Mouse (Mus musculus) heart, postnatal 0 days (tissue): Measurements from ENCODE around the gene Dnah17. TPM values are rescaled to one million over a fixed set of nuclear protein-coding genes. Genes with fewer than 3 reads are reported as not detected.

Source experiments
- ATAC-seq: fragments of 200-750 bp; cut with Nextera tagmentation; 2 replicates; pipeline ENCODE4 v1.8.0; 2017; ENCODE audit warnings: low read depth, moderate number of reproducible peaks, moderate library complexity; ENCODE audit not compliant: insufficient read depth
- DNase-seq: peaks from one replicate; pipeline ENCODE4 v3.0.0-alpha.2; 2016; ENCODE audit warnings: low spot score
- H3K27ac ChIP-seq: fragments of 300-500 bp; sonication (generic); 2 replicates; pipeline ENCODE4 v1.5.1; 2014; ENCODE audit warnings: low read depth, mild to moderate bottlenecking
- H3K27me3 ChIP-seq: fragments of 300-500 bp; sonication (generic); 2 replicates; pipeline ENCODE4 v1.6.1; 2014; ENCODE audit warnings: low read length, mixed read lengths; ENCODE audit not compliant: control insufficient read depth, insufficient read depth
- H3K36me3 ChIP-seq: fragments of 300-500 bp; sonication (generic); replicated peaks from 2 replicates; pipeline ENCODE4 v1.6.1; 2014; ENCODE audit warnings: low read length, mixed read lengths; ENCODE audit not compliant: control insufficient read depth, insufficient read depth
- H3K4me1 ChIP-seq: fragments of 300-500 bp; sonication (generic); 2 replicates; pipeline ENCODE4 v1.6.1; 2014; ENCODE audit warnings: antibody characterized with exemption; ENCODE audit not compliant: control insufficient read depth, insufficient read depth
- H3K4me2 ChIP-seq: fragments of 300-500 bp; sonication (generic); 2 replicates; pipeline ENCODE4 v1.6.1; 2014; ENCODE audit warnings: low read depth, mild to moderate bottlenecking, low read length, moderate library complexity
- H3K4me3 ChIP-seq: fragments of 300-500 bp; sonication (generic); 2 replicates; pipeline ENCODE4 v1.5.1; 2014; ENCODE audit warnings: low read depth, low read length
- H3K9ac ChIP-seq: fragments of 300-500 bp; sonication (generic); replicated peaks from 2 replicates; pipeline ENCODE4 v1.6.1; 2014; ENCODE audit warnings: low read depth, low read length, mixed read lengths
- H3K9me3 ChIP-seq: fragments of 300-500 bp; sonication (generic); replicated peaks from 2 replicates; pipeline ENCODE4 v1.6.1; 2016; ENCODE audit warnings: low read length; ENCODE audit not compliant: control insufficient read depth
- CTCF ChIP-seq: IDR thresholded peaks from 2 replicates; pipeline ENCODE4 v1.5.1; 2016; ENCODE audit warnings: antibody characterized with exemption, control low read depth, low read depth
- EP300 ChIP-seq: IDR thresholded peaks from 2 replicates; pipeline ENCODE4 v1.6.1; 2016; ENCODE audit warnings: antibody characterized with exemption, low read depth
- WGBS: fragments of 180-500 bp; shearing (Covaris S2); extraction: QIAGEN DNeasy Blood & Tissue Kit; methylation state at CpG from one replicate; pipeline ENCODE4 v1.1.7; 2014; 5-methylcytosine and 5-hydroxymethylcytosine counted together
- polyA plus RNA-seq: library from polyadenylated mRNA; unstranded; fragments of >200 nt; fragmentation: Nextera tagmentation; extraction: Ambion mirVana; gene quantifications from 2 replicates; pipeline ENCODE4 v1.2.1, GENCODE M21; 2015
- total RNA-seq: library from RNA; depleted of rRNA; stranded (reverse); fragments of >200 nt; gene quantifications from 2 replicates; pipeline ENCODE4 v1.2.3, GENCODE M21; 2014; ENCODE audit warnings: low replicate concordance

Gene Dnah17
- total and polyA plus RNA-seq, 2 experiments from 2014 or later: 0.04 TPM; not detected in 1

GRCm38 (mm10) chr11:118101133-118101532 is 29.3 kb downstream of the Dnah17 start:
- 42% methylated on average over 9 of the region's 9 CpGs for WGBS
- no peaks in the 10 kb centered on the region for H3K27me3 ChIP-seq
- no peak overlapping the region for H3K4me2 ChIP-seq
- no peak overlapping the region for H3K9ac ChIP-seq
- no peaks in the 10 kb centered on the region for H3K4me1 ChIP-seq
- H3K4me3 ChIP-seq: no peak overlapping the region
- DNase-seq (no peak), ATAC-seq (no peak)
- H3K36me3 ChIP-seq: no peaks in the 10 kb centered on the region
- no peak for TF ChIP-seq EP300
- TF ChIP-seq CTCF: no peak
- H3K9me3 ChIP-seq: no peaks in the 10 kb centered on the region
- H3K27ac ChIP-seq: no peak overlapping the region

GRCm38 (mm10) chr11:118096736-118097135 is 33.7 kb downstream of the Dnah17 start:
- H3K27ac ChIP-seq: no peak overlapping the region
- no peaks in the 10 kb centered on the region for H3K27me3 ChIP-seq
- no peak overlapping the region for H3K9ac ChIP-seq
- no peaks in the 10 kb centered on the region for H3K36me3 ChIP-seq
- H3K4me1 ChIP-seq: no peaks in the 10 kb centered on the region
- no peak for TF ChIP-seq CTCF
- no peak for TF ChIP-seq EP300
- ATAC-seq (no peak), DNase-seq (no peak)
- H3K9me3 ChIP-seq: no peaks in the 10 kb centered on the region
- no peak overlapping the region for H3K4me3 ChIP-seq
- 31% methylated on average over 2 of the region's 2 CpGs for WGBS
- no peak overlapping the region for H3K4me2 ChIP-seq

- no peak for ATAC-seq
Observed at GRCm38 (mm10) chr11:118095004-118095403, 35.4 kb downstream of the Dnah17 start.

GRCm38 (mm10) chr11:118091002-118091670 is 39.3 kb downstream of the Dnah17 start:
- no peaks in the 10 kb centered on the region for H3K27me3 ChIP-seq
- TF ChIP-seq CTCF: peak; percentile 48
- no peak for TF ChIP-seq EP300
- no peak overlapping the region for H3K4me3 ChIP-seq
- no peak overlapping the region for H3K27ac ChIP-seq
- no peak overlapping the region for H3K4me2 ChIP-seq
- H3K4me1 ChIP-seq: no peaks in the 10 kb centered on the region
- H3K9ac ChIP-seq: no peak overlapping the region
- H3K9me3 ChIP-seq: no peaks in the 10 kb centered on the region
- DNase-seq (no peak), ATAC-seq (no peak)
- 87% methylated on average over 23 of the region's 23 CpGs for WGBS
- no peaks in the 10 kb centered on the region for H3K36me3 ChIP-seq

More at GRCm38 (mm10) chr11:118095004-118095403, 35.4 kb downstream of the Dnah17 start:
- H3K9me3 ChIP-seq: no peaks in the 10 kb centered on the region
- H3K9ac ChIP-seq: no peak overlapping the region
- no peak for DNase-seq
- H3K36me3 ChIP-seq: no peaks in the 10 kb centered on the region
- no peak overlapping the region for H3K27ac ChIP-seq
- H3K4me3 ChIP-seq: no peak overlapping the region
- H3K4me2 ChIP-seq: no peak overlapping the region
- WGBS: 69% methylated on average over 9 of the region's 9 CpGs
- TF ChIP-seq CTCF (no peak), EP300 (no peak)
- no peaks in the 10 kb centered on the region for H3K4me1 ChIP-seq
- H3K27me3 ChIP-seq: no peaks in the 10 kb centered on the region

- Histone ChIP-seq H3K4me3 (no peak overlapping the region), H3K9ac (no peak overlapping the region), H3K9me3 (no peaks in the 10 kb centered on the region), H3K36me3 (no peaks in the 10 kb centered on the region), H3K27ac (no peak overlapping the region), H3K27me3 (no peaks in the 10 kb centered on the region), H3K4me1 (0 out of 2 replicates have a peak, but pooled peaks cover 6% of the 10 kb centered on the region), H3K4me2 (no peak overlapping the region)
- 69% methylated on average over 19 of the region's 19 CpGs for WGBS
- ATAC-seq: no peak
- no peak for TF ChIP-seq EP300
- TF ChIP-seq CTCF: no peak
- no peak for DNase-seq
Observed at GRCm38 (mm10) chr11:118088896-118089295, 41.5 kb downstream of the Dnah17 start.

- WGBS: 84% methylated on average over 8 of the region's 8 CpGs
- Histone ChIP-seq H3K27ac (no peak overlapping the region), H3K27me3 (no peaks in the 10 kb centered on the region), H3K4me2 (no peak overlapping the region), H3K9ac (no peak overlapping the region), H3K4me1 (0 out of 2 replicates have a peak, but pooled peaks cover 6% of the 10 kb centered on the region), H3K9me3 (no peaks in the 10 kb centered on the region), H3K4me3 (no peak overlapping the region), H3K36me3 (no peaks in the 10 kb centered on the region)
- TF ChIP-seq CTCF: no peak
- no peak for TF ChIP-seq EP300
- DNase-seq: no peak
- no peak for ATAC-seq
Observed at GRCm38 (mm10) chr11:118085961-118086360, 44.5 kb downstream of the Dnah17 start.
